Mouse (Mus musculus) fibroblast of lung, adult 2 months (primary cell): Measurements from ENCODE around the gene Shank2.
A peak's percentile ranks its signal among the peaks of the same experiment; 100 is the strongest.

Experiments used
- DNase-seq: peaks from one replicate; pipeline ENCODE4 v3.0.0-alpha.2; 2011; ENCODE audit warnings: low read depth

Shank2 gene

GRCm38 (mm10) chr7:144278703-144279102 is 277.0 kb downstream of the Shank2 start:
- DNase-seq: no peak

- no peak for DNase-seq
Observed at GRCm38 (mm10) chr7:144283701-144284100, 282.0 kb downstream of the Shank2 start.

- DNase-seq: no peak
Observed at GRCm38 (mm10) chr7:144284241-144285065, 282.7 kb downstream of the Shank2 start.

- DNase-seq: no peak
Observed at GRCm38 (mm10) chr7:144285066-144285633, 283.4 kb downstream of the Shank2 start.

GRCm38 (mm10) chr7:144285912-144286311 is 284.2 kb downstream of the Shank2 start:
- DNase-seq: no peak

GRCm38 (mm10) chr7:144287991-144288390 is 286.3 kb downstream of the Shank2 start:
- DNase-seq: no peak

GRCm38 (mm10) chr7:144291478-144291877 is 289.8 kb downstream of the Shank2 start:
- no peak for DNase-seq

GRCm38 (mm10) chr7:144293611-144294010 is 291.9 kb downstream of the Shank2 start:
- no peak for DNase-seq

- no peak for DNase-seq
Observed at GRCm38 (mm10) chr7:144294239-144295200, 292.8 kb downstream of the Shank2 start.

GRCm38 (mm10) chr7:144299351-144299750 is 297.6 kb downstream of the Shank2 start:
- DNase-seq: no peak

GRCm38 (mm10) chr7:144301646-144302045 is 299.9 kb downstream of the Shank2 start:
- no peak for DNase-seq

- DNase-seq: no peak
Observed at GRCm38 (mm10) chr7:144302498-144302897, 300.8 kb downstream of the Shank2 start.

- DNase-seq: no peak
Observed at GRCm38 (mm10) chr7:144307853-144308409, 306.2 kb downstream of the Shank2 start.

- DNase-seq: no peak
Observed at GRCm38 (mm10) chr7:144314438-144315105, 312.8 kb downstream of the Shank2 start.

GRCm38 (mm10) chr7:144316224-144316623 is 314.5 kb downstream of the Shank2 start:
- no peak for DNase-seq

- no peak for DNase-seq
Observed at GRCm38 (mm10) chr7:144316797-144317196, 315.1 kb downstream of the Shank2 start.

GRCm38 (mm10) chr7:144324077-144324476 is 322.3 kb downstream of the Shank2 start:
- DNase-seq: no peak

GRCm38 (mm10) chr7:144324861-144325260 is 323.1 kb downstream of the Shank2 start:
- no peak for DNase-seq

GRCm38 (mm10) chr7:144325603-144326002 is 323.9 kb downstream of the Shank2 start:
- no peak for DNase-seq

- DNase-seq: no peak
Observed at GRCm38 (mm10) chr7:144329403-144329890, 327.7 kb downstream of the Shank2 start.

- DNase-seq: peak; percentile 7
Observed at GRCm38 (mm10) chr7:144336626-144337025, 334.9 kb downstream of the Shank2 start.
